Mouse (Mus musculus): ENCODE results near the gene Necab2.

GRCm38 (mm10) chr8:119422123-119422711, 24.3 kb upstream of the Necab2 start:
- TF ChIP-seq GATA1 (IDR thresholded peaks at IDR 0.05; ENCODE audit: low read length) = no peak
- no peak for TF ChIP-seq TAL1 (IDR thresholded peaks at IDR 0.05; ENCODE audit: low read length)
